Mouse (Mus musculus): Measurements from ENCODE around the gene Gm732. TPM values are rescaled to one million over a fixed set of nuclear protein-coding genes. Genes with fewer than 3 reads are reported as not detected.

The Gm732 gene
- not detected in 2 replicates for total RNA-seq (2014; fragmentation: Nextera tagmentation)
- total RNA-seq (2017): not detected in 2 replicates

- ATAC-seq (replicated peaks; ENCODE audit: low FRiP score, low TSS enrichment, poor library complexity, severe bottlenecking): no peak
Observed at GRCm38 (mm10) chrX:107948365-107948764, at the start of gene Gm732. TSS of gene Gm732 (minus strand) at chrX:107948465.

Other genes with a start within 250 kb of the Gm732 start
- gene Tent5d, start 155.9 kb downstream of the Gm732 start, total RNA-seq (2014; fragmentation: Nextera tagmentation): not detected in 2 replicates
- gene Tent5d, start 155.9 kb downstream of the Gm732 start, total RNA-seq (2017): not detected in 2 replicates
- gene 2610002M06Rik, start 132.1 kb downstream of the Gm732 start, total RNA-seq (2014; fragmentation: Nextera tagmentation): 17.7 and 19.3 TPM in 2 replicates
- gene 2610002M06Rik, start 132.1 kb downstream of the Gm732 start, total RNA-seq (2017): 22.6 and 28.5 TPM in 2 replicates

All from megakaryocyte-erythroid progenitor cell, adult 5-6 weeks (primary cell).